ENCODE assay signal across 8 mouse cellular contexts in the genomic region with DNA sequence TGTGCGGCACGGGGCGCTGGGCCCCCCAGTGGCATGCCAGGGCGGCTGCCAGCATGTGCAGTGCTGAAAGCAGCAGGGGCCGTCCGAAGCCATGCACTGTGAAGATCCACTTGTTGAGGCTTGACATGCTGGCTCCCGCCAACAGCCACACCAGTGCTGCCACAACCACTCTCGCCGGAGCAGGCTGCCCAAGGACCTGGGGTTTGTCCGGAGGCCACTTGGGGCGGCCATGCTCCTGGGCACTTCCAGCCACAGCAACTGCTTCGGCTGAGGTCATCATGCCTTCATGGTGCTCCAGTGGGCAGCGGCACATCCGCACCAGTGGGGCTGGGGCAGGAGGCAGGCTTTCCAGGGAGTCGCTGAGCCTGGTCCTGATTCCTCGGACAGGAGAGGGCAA. TPM values are rescaled to one million over a fixed set of nuclear protein-coding genes. Genes with fewer than 3 reads are reported as not detected.
DNase-seq lines count a peak whose midpoint lies in the region; ATAC-seq lines count a peak whose summit lies in the region.

No protein-coding gene starts in this region.

- H3K27ac ChIP-seq in forebrain, embryonic 10.5 days, result peak overlapping the region; percentile 83
- H3K27ac ChIP-seq in hindbrain, embryonic 11.5 days (ENCODE audit: low read depth, low read length), result no peak overlapping the region
- H3K27ac ChIP-seq in limb, embryonic 15.5 days, result 0 out of 2 replicates have a peak overlapping the region, but pooled peaks have one; percentile 88
- peak overlapping the region; percentile 83 for H3K27ac ChIP-seq in midbrain, embryonic 16.5 days (ENCODE audit: low read length)

- WGBS in forebrain, embryonic 10.5 days, result 2% methylated on average over 16 of the region's 16 CpGs
- 0% methylated on average over 16 of the region's 16 CpGs for WGBS in hindbrain, embryonic 11.5 days
- WGBS in limb, embryonic 15.5 days, result 4% methylated on average over 16 of the region's 16 CpGs
- 1% methylated on average over 16 of the region's 16 CpGs for WGBS in midbrain, embryonic 16.5 days

- H3K4me3 ChIP-seq in forebrain, embryonic 10.5 days, result peak overlapping the region; percentile 74
- peak overlapping the region; percentile 53 for H3K4me3 ChIP-seq in hindbrain, embryonic 11.5 days (ENCODE audit: low read depth, low read length)
- peak overlapping the region; percentile 53 for H3K4me3 ChIP-seq in limb, embryonic 15.5 days
- peak overlapping the region; percentile 61 for H3K4me3 ChIP-seq in midbrain, embryonic 16.5 days (ENCODE audit: low read depth, low read length)

- H3K4me2 ChIP-seq in hindbrain, embryonic 11.5 days (replicated peaks; ENCODE audit: low read depth, low read length), result peak overlapping the region; percentile 91
- H3K4me2 ChIP-seq in limb, embryonic 15.5 days, result peak overlapping the region; percentile 74
- peak overlapping the region; percentile 89 for H3K4me2 ChIP-seq in midbrain, embryonic 16.5 days (ENCODE audit: low read length)

- peak overlapping the region; percentile 64 for H3K9ac ChIP-seq in hindbrain, embryonic 11.5 days (ENCODE audit: low read depth, low read length)
- peak overlapping the region; percentile 8; the same call in 1 of the 2 replicates for H3K9ac ChIP-seq in limb, embryonic 15.5 days
- peak overlapping the region; percentile 81 for H3K9ac ChIP-seq in midbrain, embryonic 16.5 days (ENCODE audit: low read depth, low read length)

- peaks cover 22% of the 10 kb centered on the region for H3K27me3 ChIP-seq in forebrain, embryonic 10.5 days (ENCODE audit: poor library complexity, severe bottlenecking)
- no peaks in the 10 kb centered on the region; the same call in 1 of the 2 replicates for H3K27me3 ChIP-seq in hindbrain, embryonic 11.5 days (ENCODE audit: control insufficient read depth, insufficient read depth, low read length)
- peaks cover 7% of the 10 kb centered on the region for H3K27me3 ChIP-seq in limb, embryonic 15.5 days
- H3K27me3 ChIP-seq in midbrain, embryonic 16.5 days (ENCODE audit: control insufficient read depth, insufficient read depth, low read depth, low read length), result no peaks in the 10 kb centered on the region

- peaks cover 60% of the 10 kb centered on the region for H3K4me1 ChIP-seq in forebrain, embryonic 10.5 days
- H3K4me1 ChIP-seq in hindbrain, embryonic 11.5 days (replicated peaks; ENCODE audit: control insufficient read depth, insufficient read depth, low read length), result peaks cover 12% of the 10 kb centered on the region
- H3K4me1 ChIP-seq in limb, embryonic 15.5 days, result peaks cover 35% of the 10 kb centered on the region
- peaks cover 47% of the 10 kb centered on the region for H3K4me1 ChIP-seq in midbrain, embryonic 16.5 days (ENCODE audit: control insufficient read depth, insufficient read depth, low read length)

- H3K36me3 ChIP-seq in forebrain, embryonic 10.5 days (replicated peaks), result no peaks in the 10 kb centered on the region
- H3K36me3 ChIP-seq in hindbrain, embryonic 11.5 days (ENCODE audit: control insufficient read depth, insufficient read depth, low read length), result no peaks in the 10 kb centered on the region
- H3K36me3 ChIP-seq in limb, embryonic 15.5 days, result no peaks in the 10 kb centered on the region
- H3K36me3 ChIP-seq in midbrain, embryonic 16.5 days (ENCODE audit: control insufficient read depth, insufficient read depth, low read length), result no peaks in the 10 kb centered on the region

- no peaks in the 10 kb centered on the region for H3K9me3 ChIP-seq in forebrain, embryonic 10.5 days
- no peaks in the 10 kb centered on the region for H3K9me3 ChIP-seq in hindbrain, embryonic 11.5 days (ENCODE audit: control insufficient read depth, low read length)
- no peaks in the 10 kb centered on the region for H3K9me3 ChIP-seq in limb, embryonic 15.5 days
- no peaks in the 10 kb centered on the region for H3K9me3 ChIP-seq in midbrain, embryonic 16.5 days (replicated peaks; ENCODE audit: control insufficient read depth, low read length, poor library complexity, severe bottlenecking)

- ATAC-seq in hindbrain, embryonic 11.5 days (ENCODE audit: low FRiP score), result peak; percentile 21
- ATAC-seq in limb, embryonic 15.5 days (ENCODE audit: insufficient number of reproducible peaks, low FRiP score, low TSS enrichment, low read depth), result no peak
- peak; percentile 16 for ATAC-seq in midbrain, embryonic 16.5 days

- DNase-seq in kidney, adult 8-10 months, result peak; percentile 29 to 38
- DNase-seq in kidney, adult 18-20 months, result no peak
- peak; percentile 49 for DNase-seq in adrenal gland, postnatal 10 days
- DNase-seq in forebrain, embryonic 10.5 days (ENCODE audit: extremely low spot score, low spot score), result peak; percentile 49
- DNase-seq in hindbrain, embryonic 11.5 days (ENCODE audit: low spot score), result peak; percentile 45
- no peak for DNase-seq in testis, postnatal 14 days (ENCODE audit: low spot score)

RNA-seq across cellular contexts. Expression of a gene that starts 1.6 kb away (rescaled TPM):
- 1 to 10 TPM; 3.7 to 4.6 TPM for total RNA-seq in adrenal gland, postnatal 10 days (2021)
- 4.8 and 5.1 TPM in 2 replicates for polyA plus RNA-seq in forebrain, embryonic 10.5 days (2016; fragmentation: Nextera tagmentation; extraction: Ambion mirVana)
- 4.0 and 4.4 TPM in 2 replicates for polyA plus RNA-seq in hindbrain, embryonic 11.5 days (2014; fragmentation: Nextera tagmentation; extraction: Ambion mirVana)
- polyA plus RNA-seq in limb, embryonic 15.5 days (2015; fragmentation: Nextera tagmentation; extraction: Ambion mirVana), result 6.7 and 9.2 TPM in 2 replicates
- polyA plus RNA-seq in midbrain, embryonic 16.5 days (2015; fragmentation: Nextera tagmentation; extraction: Ambion mirVana), result 17.4 and 20.7 TPM in 2 replicates

RNA-seq across cellular contexts. Expression of a gene that starts 17.8 kb away (rescaled TPM):
- total RNA-seq in adrenal gland, postnatal 10 days (2021), result 1 to 10 TPM; 4.6 to 5.2 TPM
- polyA plus RNA-seq in forebrain, embryonic 10.5 days (2016; fragmentation: Nextera tagmentation; extraction: Ambion mirVana), result 18.6 and 19.6 TPM in 2 replicates
- 21.6 and 28.0 TPM in 2 replicates for polyA plus RNA-seq in hindbrain, embryonic 11.5 days (2014; fragmentation: Nextera tagmentation; extraction: Ambion mirVana)
- 7.6 and 9.0 TPM in 2 replicates for polyA plus RNA-seq in limb, embryonic 15.5 days (2015; fragmentation: Nextera tagmentation; extraction: Ambion mirVana)
- 43.5 and 48.4 TPM in 2 replicates for polyA plus RNA-seq in midbrain, embryonic 16.5 days (2015; fragmentation: Nextera tagmentation; extraction: Ambion mirVana)

RNA-seq across cellular contexts. Expression of a gene that starts 18.0 kb away (rescaled TPM):
- under 1 TPM; 0.55 to 0.63 TPM for total RNA-seq in adrenal gland, postnatal 10 days (2021)
- polyA plus RNA-seq in forebrain, embryonic 10.5 days (2016; fragmentation: Nextera tagmentation; extraction: Ambion mirVana), result 1.2 and 1.7 TPM in 2 replicates
- polyA plus RNA-seq in hindbrain, embryonic 11.5 days (2014; fragmentation: Nextera tagmentation; extraction: Ambion mirVana), result 0.27 and 1.2 TPM in 2 replicates
- polyA plus RNA-seq in limb, embryonic 15.5 days (2015; fragmentation: Nextera tagmentation; extraction: Ambion mirVana), result 0.09 and 0.23 TPM in 2 replicates
- 0.80 and 0.87 TPM in 2 replicates for polyA plus RNA-seq in midbrain, embryonic 16.5 days (2015; fragmentation: Nextera tagmentation; extraction: Ambion mirVana)

RNA-seq across cellular contexts. Expression of a gene that starts 19.1 kb away (rescaled TPM):
- total RNA-seq in adrenal gland, postnatal 10 days (2021), result 100 to 1,000 TPM in 1 of 2 experiments, 10 to 100 TPM in 1; 91.7 to 108 TPM
- 19.4 and 21.1 TPM in 2 replicates for polyA plus RNA-seq in forebrain, embryonic 10.5 days (2016; fragmentation: Nextera tagmentation; extraction: Ambion mirVana)
- 32.8 and 38.8 TPM in 2 replicates for polyA plus RNA-seq in hindbrain, embryonic 11.5 days (2014; fragmentation: Nextera tagmentation; extraction: Ambion mirVana)
- polyA plus RNA-seq in limb, embryonic 15.5 days (2015; fragmentation: Nextera tagmentation; extraction: Ambion mirVana), result 49.4 and 56.2 TPM in 2 replicates
- polyA plus RNA-seq in midbrain, embryonic 16.5 days (2015; fragmentation: Nextera tagmentation; extraction: Ambion mirVana), result 19.5 and 20.8 TPM in 2 replicates

RNA-seq across cellular contexts. Expression of a gene that starts 49.2 kb away (rescaled TPM):
- 1 to 10 TPM; 1.9 to 2.4 TPM for total RNA-seq in adrenal gland, postnatal 10 days (2021)
- 0.48 and 0.89 TPM in 2 replicates for polyA plus RNA-seq in forebrain, embryonic 10.5 days (2016; fragmentation: Nextera tagmentation; extraction: Ambion mirVana)
- 1.5 and 1.8 TPM in 2 replicates for polyA plus RNA-seq in hindbrain, embryonic 11.5 days (2014; fragmentation: Nextera tagmentation; extraction: Ambion mirVana)
- 0.77 and 0.78 TPM in 2 replicates for polyA plus RNA-seq in limb, embryonic 15.5 days (2015; fragmentation: Nextera tagmentation; extraction: Ambion mirVana)
- 35.7 and 40.9 TPM in 2 replicates for polyA plus RNA-seq in midbrain, embryonic 16.5 days (2015; fragmentation: Nextera tagmentation; extraction: Ambion mirVana)

Comparison
In these comparisons a context has a peak if more than half of its experiments do, and no peak if none do; other contexts are left out.
1. DNase-seq: peak in kidney, adult 8-10 months (2 of 2), adrenal gland, postnatal 10 days (single experiment), forebrain, embryonic 10.5 days (single experiment) and hindbrain, embryonic 11.5 days (single experiment); none in kidney, adult 18-20 months (single experiment) and testis, postnatal 14 days (single experiment).
2. H3K9ac ChIP-seq: peak in every context shown above with its lines; median percentile 81 in midbrain, embryonic 16.5 days; 64 in hindbrain, embryonic 11.5 days; 8 in limb, embryonic 15.5 days.
3. Peak in every context shown above with its lines, with median percentiles within 50 percentile points of each other: H3K4me3 ChIP-seq and H3K4me2 ChIP-seq.